Mouse (Mus musculus) forebrain, embryonic 15.5 days (tissue): ENCODE results near the gene Tmem160. TPM values are rescaled to one million over a fixed set of nuclear protein-coding genes. Genes with fewer than 3 reads are reported as not detected.

Source experiments
- ATAC-seq: fragments of 200-750 bp; cut with Nextera tagmentation; replicated peaks from 2 replicates; pipeline ENCODE4 v1.8.0; 2017; ENCODE audit warnings: mild to moderate bottlenecking, moderate TSS enrichment, moderate library complexity
- H3K27ac ChIP-seq: fragments of 300-500 bp; sonication (generic); replicated peaks from 2 replicates; pipeline ENCODE4 v1.5.1; 2015; ENCODE audit warnings: mild to moderate bottlenecking, inconsistent platforms
- H3K27me3 ChIP-seq: fragments of 300-500 bp; sonication (generic); 2 replicates; pipeline ENCODE4 v1.6.1; 2015; ENCODE audit warnings: inconsistent platforms
- H3K36me3 ChIP-seq: fragments of 300-500 bp; sonication (generic); 2 replicates; pipeline ENCODE4 v1.6.1; 2015; ENCODE audit warnings: mild to moderate bottlenecking, inconsistent platforms
- H3K4me1 ChIP-seq: fragments of 300-500 bp; sonication (generic); 2 replicates; pipeline ENCODE4 v1.6.1; 2015; ENCODE audit warnings: inconsistent platforms
- H3K4me2 ChIP-seq: fragments of 300-500 bp; sonication (generic); replicated peaks from 2 replicates; pipeline ENCODE4 v1.6.1; 2015; ENCODE audit warnings: mild to moderate bottlenecking, inconsistent platforms
- H3K4me3 ChIP-seq: fragments of 300-500 bp; sonication (generic); 2 replicates; pipeline ENCODE4 v1.5.1; 2015; ENCODE audit warnings: mild to moderate bottlenecking, inconsistent platforms
- H3K9ac ChIP-seq: fragments of 300-500 bp; sonication (generic); replicated peaks from 2 replicates; pipeline ENCODE4 v1.6.1; 2015; ENCODE audit warnings: mild to moderate bottlenecking, inconsistent platforms
- H3K9me3 ChIP-seq: fragments of 300-500 bp; sonication (generic); 2 replicates; pipeline ENCODE4 v1.6.1; 2016; ENCODE audit warnings: inconsistent platforms
- WGBS: fragments of 180-500 bp; shearing (Covaris S2); methylation state at CpG from one replicate; pipeline ENCODE4 v1.1.7; 2015; ENCODE audit warnings: mixed read lengths; 5-methylcytosine and 5-hydroxymethylcytosine counted together
- polyA plus RNA-seq: library from polyadenylated mRNA; unstranded; fragments of >200 nt; fragmentation: Nextera tagmentation; extraction: Ambion mirVana; gene quantifications from 2 replicates; pipeline ENCODE4 v1.2.1, GENCODE M21; 2015

Gene Tmem160
- 63.5 and 70.2 TPM in 2 replicates for polyA plus RNA-seq

GRCm38 (mm10) chr7:16452587-16453073 lies at the start of gene Tmem160:
Gene Tmem160, plus strand, starts transcription at chr7:16452779.
- Histone ChIP-seq H3K36me3 (0 out of 2 replicates have a peak, but pooled peaks cover 8% of the 10 kb centered on the region), H3K9me3 (no peaks in the 10 kb centered on the region), H3K27me3 (no peaks in the 10 kb centered on the region), H3K27ac (peak within 1 kb of the TSS; percentile 68), H3K9ac (peak within 1 kb of the TSS; percentile 63), H3K4me2 (peak within 1 kb of the TSS; percentile 70), H3K4me1 (peaks cover 10% of the 10 kb centered on the region), H3K4me3 (peak within 1 kb of the TSS; percentile 67)
- peak; percentile 99 for ATAC-seq
- WGBS = under 1% methylated on average over 30 of the region's 30 CpGs

- Histone ChIP-seq H3K9me3 (no peaks in the 10 kb centered on the region), H3K4me2 (peak overlapping the region; percentile 80), H3K4me1 (peaks cover 40% of the 10 kb centered on the region), H3K4me3 (peak overlapping the region; percentile 78), H3K9ac (peak overlapping the region; percentile 100), H3K27me3 (no peaks in the 10 kb centered on the region), H3K36me3 (no peaks in the 10 kb centered on the region), H3K27ac (peak overlapping the region; percentile 100)
- ATAC-seq = no peak
- WGBS = 21% methylated on average over 21 of the region's 21 CpGs
Measured at GRCm38 (mm10) chr7:16402968-16403948, 49.3 kb upstream of the Tmem160 start.

- Histone ChIP-seq H3K4me2 (peak overlapping the region; percentile 29), H3K27me3 (no peaks in the 10 kb centered on the region), H3K4me1 (peaks cover 32% of the 10 kb centered on the region), H3K36me3 (no peaks in the 10 kb centered on the region), H3K9ac (peak overlapping the region; percentile 16; the same call in 1 of the 2 replicates), H3K9me3 (no peaks in the 10 kb centered on the region), H3K27ac (peak overlapping the region; percentile 46), H3K4me3 (no peak overlapping the region)
- ATAC-seq = no peak
- 85% methylated on average over 3 of the region's 3 CpGs for WGBS
Measured at GRCm38 (mm10) chr7:16404315-16405072, 48.1 kb upstream of the Tmem160 start.

- H3K27me3 ChIP-seq = no peaks in the 10 kb centered on the region
- H3K9ac ChIP-seq = peak overlapping the region; percentile 16; the same call in 1 of the 2 replicates
- H3K4me3 ChIP-seq = no peak overlapping the region; the same call in 1 of the 2 replicates
- peaks cover 32% of the 10 kb centered on the region for H3K4me1 ChIP-seq
- peak overlapping the region; percentile 29 for H3K4me2 ChIP-seq
- no peaks in the 10 kb centered on the region for H3K9me3 ChIP-seq
- peak overlapping the region; percentile 46 for H3K27ac ChIP-seq
- WGBS = 74% methylated on average over 2 of the region's 2 CpGs
- H3K36me3 ChIP-seq = no peaks in the 10 kb centered on the region
- no peak for ATAC-seq
Measured at GRCm38 (mm10) chr7:16405073-16405455, 47.5 kb upstream of the Tmem160 start.

- Histone ChIP-seq H3K27ac (peak overlapping the region; percentile 46), H3K9me3 (no peaks in the 10 kb centered on the region), H3K27me3 (no peaks in the 10 kb centered on the region), H3K9ac (peak overlapping the region; percentile 26; the same call in 1 of the 2 replicates), H3K4me1 (peaks cover 32% of the 10 kb centered on the region), H3K4me2 (peak overlapping the region; percentile 29), H3K36me3 (no peaks in the 10 kb centered on the region), H3K4me3 (no peak overlapping the region)
- no peak for ATAC-seq
- WGBS = 70% methylated on average over 11 of the region's 11 CpGs
Measured at GRCm38 (mm10) chr7:16405516-16406351, 46.8 kb upstream of the Tmem160 start.

GRCm38 (mm10) chr7:16406978-16407377 lies 45.6 kb upstream of the Tmem160 start:
- Histone ChIP-seq H3K27ac (no peak overlapping the region), H3K9me3 (no peaks in the 10 kb centered on the region), H3K4me1 (peaks cover 33% of the 10 kb centered on the region), H3K4me3 (no peak overlapping the region), H3K4me2 (no peak overlapping the region), H3K36me3 (no peaks in the 10 kb centered on the region), H3K27me3 (no peaks in the 10 kb centered on the region), H3K9ac (no peak overlapping the region)
- no peak for ATAC-seq
- 84% methylated on average over 3 of the region's 3 CpGs for WGBS

- no peak overlapping the region for H3K4me3 ChIP-seq
- H3K9ac ChIP-seq = no peak overlapping the region
- no peaks in the 10 kb centered on the region for H3K9me3 ChIP-seq
- 90% methylated on average over 5 of the region's 5 CpGs for WGBS
- no peak for ATAC-seq
- no peak overlapping the region for H3K27ac ChIP-seq
- H3K4me1 ChIP-seq = peaks cover 15% of the 10 kb centered on the region
- H3K4me2 ChIP-seq = no peak overlapping the region
- H3K27me3 ChIP-seq = no peaks in the 10 kb centered on the region
- H3K36me3 ChIP-seq = no peaks in the 10 kb centered on the region
Measured at GRCm38 (mm10) chr7:16411100-16411499, 41.5 kb upstream of the Tmem160 start.

- H3K27ac ChIP-seq = no peak overlapping the region
Measured at GRCm38 (mm10) chr7:16412220-16412896, 40.2 kb upstream of the Tmem160 start.

GRCm38 (mm10) chr7:16412930-16413329 lies 39.6 kb upstream of the Tmem160 start:
- Histone ChIP-seq H3K4me2 (no peak overlapping the region), H3K9me3 (no peaks in the 10 kb centered on the region), H3K27ac (no peak overlapping the region), H3K4me1 (peaks cover 11% of the 10 kb centered on the region; the same call in 1 of the 2 replicates), H3K36me3 (peaks cover 16% of the 10 kb centered on the region), H3K4me3 (no peak overlapping the region), H3K9ac (no peak overlapping the region), H3K27me3 (no peaks in the 10 kb centered on the region)
- ATAC-seq = no peak
- WGBS = 48% methylated on average over 2 of the region's 2 CpGs

More at GRCm38 (mm10) chr7:16412220-16412896, 40.2 kb upstream of the Tmem160 start:
- H3K27me3 ChIP-seq = no peaks in the 10 kb centered on the region
- no peak for ATAC-seq
- peaks cover 10% of the 10 kb centered on the region for H3K36me3 ChIP-seq
- no peak overlapping the region for H3K9ac ChIP-seq
- WGBS = 83% methylated on average over 8 of the region's 8 CpGs
- peaks cover 11% of the 10 kb centered on the region; the same call in 1 of the 2 replicates for H3K4me1 ChIP-seq
- no peaks in the 10 kb centered on the region for H3K9me3 ChIP-seq
- no peak overlapping the region for H3K4me3 ChIP-seq
- H3K4me2 ChIP-seq = no peak overlapping the region

GRCm38 (mm10) chr7:16415426-16415825 lies 37.2 kb upstream of the Tmem160 start:
- WGBS = 84% methylated on average over 3 of the region's 3 CpGs
- no peaks in the 10 kb centered on the region for H3K9me3 ChIP-seq
- H3K4me3 ChIP-seq = no peak overlapping the region

More at GRCm38 (mm10) chr7:16415426-16415825, 37.2 kb upstream of the Tmem160 start:
- Histone ChIP-seq H3K9ac (no peak overlapping the region), H3K36me3 (peaks cover 40% of the 10 kb centered on the region), H3K4me1 (peaks cover 11% of the 10 kb centered on the region; the same call in 1 of the 2 replicates), H3K27ac (no peak overlapping the region), H3K4me2 (no peak overlapping the region), H3K27me3 (no peaks in the 10 kb centered on the region)
- no peak for ATAC-seq
